Mouse (Mus musculus): Measurements from ENCODE around the gene Cfap43.

Gene Cfap43

GRCm38 (mm10) chr19:47698266-47698665 is 220.8 kb downstream of the Cfap43 start:
- DNase-seq: no peak

DNA sequence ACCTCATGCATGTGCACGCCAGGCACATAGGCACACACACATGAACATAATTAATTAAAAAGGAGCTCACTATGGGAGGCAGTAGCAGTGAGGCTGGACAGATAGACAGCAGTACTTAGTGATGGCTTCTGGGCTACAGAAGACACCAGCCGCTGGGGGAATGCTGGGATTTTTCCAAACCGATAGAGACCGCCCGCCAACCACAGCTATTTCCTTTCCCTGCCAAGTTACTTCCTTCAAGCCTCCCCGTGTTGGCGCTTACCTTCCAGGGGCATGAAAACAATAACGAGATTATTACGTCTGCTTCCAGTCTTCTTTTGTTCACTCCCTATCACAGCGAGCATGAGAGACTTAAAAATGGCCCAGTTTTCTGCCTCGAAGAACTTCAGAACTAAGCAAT is 222.0 kb downstream of the Cfap43 start:
- no peak for DNase-seq

DNA sequence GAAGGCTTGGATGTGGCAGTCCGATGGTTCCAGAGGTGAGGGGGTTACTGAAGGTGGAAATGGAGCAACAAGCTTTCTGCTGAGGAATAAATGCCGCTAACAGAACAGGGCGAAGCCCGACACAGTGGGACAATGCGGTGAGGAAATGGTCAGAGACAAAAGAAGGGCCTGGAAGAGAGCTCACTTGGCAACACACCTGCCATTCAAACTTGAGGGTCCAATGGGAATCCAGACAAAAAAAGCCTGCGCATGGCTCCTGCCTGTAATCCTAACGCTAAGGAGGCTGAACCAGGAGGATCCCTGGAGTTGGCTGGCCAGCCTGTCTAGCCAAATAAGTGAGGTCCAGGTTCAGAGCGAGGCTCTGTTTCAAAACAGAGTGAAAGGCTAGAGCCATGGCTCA is 222.7 kb downstream of the Cfap43 start:
- DNase-seq: no peak

- DNase-seq: no peak
These were observed 223.4 kb downstream of the Cfap43 start for GRCm38 (mm10) chr19:47695725-47696124.

- no peak for DNase-seq
These were observed 227.1 kb downstream of the Cfap43 start, which contains the start of gene Col17a1 for GRCm38 (mm10) chr19:47691994-47692393. Gene Col17a1, minus strand, starts transcription at chr19:47692094.

DNA sequence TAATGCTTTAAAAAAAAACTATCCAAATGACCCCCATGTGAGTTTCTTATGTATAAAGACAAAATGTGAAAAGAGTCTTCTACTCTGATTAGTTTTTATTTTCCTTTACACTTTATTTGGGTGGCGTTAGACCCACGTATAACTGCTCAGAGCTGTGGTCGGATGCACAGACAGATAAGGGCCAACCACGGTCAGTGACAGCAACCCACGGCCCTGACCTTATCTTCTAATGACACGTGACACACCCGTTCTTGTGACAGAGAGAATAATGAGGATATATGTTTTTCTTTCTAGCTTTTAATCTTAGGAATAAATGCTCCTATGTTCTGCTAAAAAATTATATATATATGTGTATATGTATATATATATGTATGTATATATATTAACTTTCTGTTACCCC is 229.5 kb downstream of the Cfap43 start:
- no peak for DNase-seq
